Mouse (Mus musculus): ENCODE data around the gene Riok1. TPM values are rescaled to one million over a fixed set of nuclear protein-coding genes. Genes with fewer than 3 reads are reported as not detected.

Gene Riok1
- 68.6 and 73.3 TPM in 2 replicates for polyA plus RNA-seq (2016; fragmentation: Nextera tagmentation; extraction: Ambion mirVana)

- H3K4me1 ChIP-seq (replicated peaks): peaks cover 17% of the 10 kb centered on the region
- no peaks in the 10 kb centered on the region for H3K9me3 ChIP-seq
- H3K36me3 ChIP-seq: peaks cover 17% of the 10 kb centered on the region
- H3K4me3 ChIP-seq (replicated peaks): peak within 1 kb of the TSS; percentile 87
- no peaks in the 10 kb centered on the region for H3K27me3 ChIP-seq
- ATAC-seq (ENCODE audit: insufficient number of reproducible peaks, insufficient read depth, low FRiP score, low TSS enrichment, low read depth): peak; percentile 64; the same call in 1 of the 2 replicates
- peak within 1 kb of the TSS; percentile 86 for H3K27ac ChIP-seq
- peak within 1 kb of the TSS; percentile 91 for H3K4me2 ChIP-seq
- H3K9ac ChIP-seq (replicated peaks): peak within 1 kb of the TSS; percentile 88
- 10% methylated on average over 37 of the region's 37 CpGs for WGBS
Measured at GRCm38 (mm10) chr13:38036343-38037043, at the start of gene Riok1. Gene Riok1, plus strand, starts transcription at chr13:38036995.

DNA sequence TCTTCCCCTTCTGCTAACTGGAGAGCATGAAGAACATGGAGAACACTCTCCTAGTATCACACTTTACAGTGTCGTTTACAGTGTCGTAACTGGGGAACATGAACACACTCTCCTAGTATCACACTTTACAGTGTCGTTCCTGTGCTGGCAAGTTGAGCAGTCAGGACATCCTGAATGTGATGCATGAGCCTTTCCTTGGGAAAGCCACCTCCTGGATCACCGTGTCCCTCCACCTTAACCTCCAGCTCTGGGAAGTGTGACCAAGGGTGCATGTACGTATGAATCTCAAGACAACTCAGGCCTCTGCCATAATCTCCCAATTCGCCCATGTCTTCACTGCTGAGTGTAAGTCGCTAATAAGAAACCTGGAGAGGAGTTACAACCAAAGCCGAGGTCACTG lies 47.1 kb upstream of the Riok1 start:
- Histone ChIP-seq H3K36me3 (peaks cover 69% of the 10 kb centered on the region), H3K27me3 (no peaks in the 10 kb centered on the region), H3K4me3 (replicated peaks) (no peak overlapping the region), H3K9me3 (no peaks in the 10 kb centered on the region), H3K4me1 (replicated peaks) (no peaks in the 10 kb centered on the region; the same call in 1 of the 2 replicates), H3K27ac (no peak overlapping the region), H3K9ac (replicated peaks) (no peak overlapping the region), H3K4me2 (no peak overlapping the region)
- no peak for ATAC-seq (ENCODE audit: insufficient number of reproducible peaks, insufficient read depth, low FRiP score, low TSS enrichment, low read depth)
- 91% methylated on average over 8 of the region's 8 CpGs for WGBS

- H3K4me3 ChIP-seq (replicated peaks): peak overlapping the region; percentile 95
- H3K27ac ChIP-seq: peak overlapping the region; percentile 94
- peak overlapping the region; percentile 82 for H3K4me2 ChIP-seq
- 10% methylated on average over 10 of the region's 10 CpGs for WGBS
- no peaks in the 10 kb centered on the region for H3K9me3 ChIP-seq
- peak overlapping the region; percentile 95 for H3K9ac ChIP-seq (replicated peaks)
- no peaks in the 10 kb centered on the region for H3K27me3 ChIP-seq
- ATAC-seq (ENCODE audit: insufficient number of reproducible peaks, insufficient read depth, low FRiP score, low TSS enrichment, low read depth): no peak
- H3K4me1 ChIP-seq (replicated peaks): no peaks in the 10 kb centered on the region; the same call in 1 of the 2 replicates
- H3K36me3 ChIP-seq: peaks cover 40% of the 10 kb centered on the region
Measured at GRCm38 (mm10) chr13:37992638-37993371, 44.0 kb upstream of the Riok1 start.

DNA sequence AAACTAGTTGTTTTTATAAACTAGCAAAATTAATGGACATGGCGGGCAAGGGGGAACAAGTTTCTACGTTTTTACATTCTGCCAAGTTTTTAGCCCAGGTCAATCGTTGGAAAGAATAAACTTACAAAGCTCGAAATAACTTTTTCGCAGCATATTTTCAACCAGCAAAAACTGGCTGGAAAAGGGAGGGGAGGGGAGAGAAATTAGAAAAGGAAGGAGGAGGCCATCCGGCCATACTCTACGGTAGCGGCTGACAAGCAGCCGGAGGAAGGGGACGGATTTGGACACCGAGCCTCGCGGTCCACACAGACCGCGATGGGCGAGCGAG lies 43.5 kb upstream of the Riok1 start:
- H3K9me3 ChIP-seq: no peaks in the 10 kb centered on the region
- H3K4me2 ChIP-seq: peak overlapping the region; percentile 82
- no peaks in the 10 kb centered on the region for H3K27me3 ChIP-seq
- peak overlapping the region; percentile 94 for H3K27ac ChIP-seq
- peaks cover 1% of the 10 kb centered on the region; the same call in 1 of the 2 replicates for H3K4me1 ChIP-seq (replicated peaks)
- H3K4me3 ChIP-seq (replicated peaks): peak overlapping the region; percentile 95
- WGBS: under 1% methylated on average over 17 of the region's 17 CpGs
- ATAC-seq (ENCODE audit: insufficient number of reproducible peaks, insufficient read depth, low FRiP score, low TSS enrichment, low read depth): no peak
- H3K9ac ChIP-seq (replicated peaks): peak overlapping the region; percentile 95
- peaks cover 35% of the 10 kb centered on the region for H3K36me3 ChIP-seq

GRCm38 (mm10) chr13:37993704-37994404 lies 42.9 kb upstream of the Riok1 start, which contains the start of gene Ssr1:
Gene Ssr1, minus strand, starts transcription at chr13:37994217.
- ATAC-seq (ENCODE audit: insufficient number of reproducible peaks, insufficient read depth, low FRiP score, low TSS enrichment, low read depth): peak; percentile 96
- peak within 1 kb of the TSS; percentile 82 for H3K4me2 ChIP-seq
- peak within 1 kb of the TSS; percentile 94 for H3K27ac ChIP-seq
- H3K4me3 ChIP-seq (replicated peaks): peak within 1 kb of the TSS; percentile 95
- H3K36me3 ChIP-seq: peaks cover 30% of the 10 kb centered on the region
- H3K4me1 ChIP-seq (replicated peaks): peaks cover 2% of the 10 kb centered on the region; the same call in 1 of the 2 replicates
- no peaks in the 10 kb centered on the region for H3K9me3 ChIP-seq
- under 1% methylated on average over 88 of the region's 89 CpGs for WGBS
- H3K9ac ChIP-seq (replicated peaks): peak within 1 kb of the TSS; percentile 95
- H3K27me3 ChIP-seq: no peaks in the 10 kb centered on the region

GRCm38 (mm10) chr13:37994405-37994749 lies 42.4 kb upstream of the Riok1 start:
- H3K4me2 ChIP-seq: peak overlapping the region; percentile 82
- peak overlapping the region; percentile 70 for H3K27ac ChIP-seq
- WGBS: 23% methylated on average over 7 of the region's 7 CpGs
- peak; percentile 57 for ATAC-seq (ENCODE audit: insufficient number of reproducible peaks, insufficient read depth, low FRiP score, low TSS enrichment, low read depth)
- H3K36me3 ChIP-seq: peaks cover 25% of the 10 kb centered on the region
- H3K27me3 ChIP-seq: no peaks in the 10 kb centered on the region
- H3K4me3 ChIP-seq (replicated peaks): peak overlapping the region; percentile 95
- H3K9me3 ChIP-seq: no peaks in the 10 kb centered on the region
- H3K4me1 ChIP-seq (replicated peaks): peaks cover 2% of the 10 kb centered on the region; the same call in 1 of the 2 replicates
- H3K9ac ChIP-seq (replicated peaks): peak overlapping the region; percentile 95

- H3K9me3 ChIP-seq: no peaks in the 10 kb centered on the region
- H3K27me3 ChIP-seq: peaks cover 4% of the 10 kb centered on the region; the same call in 1 of the 2 replicates
- no peaks in the 10 kb centered on the region for H3K36me3 ChIP-seq
- 0 out of 2 replicates have a peak, but pooled peaks cover 2% of the 10 kb centered on the region for H3K4me1 ChIP-seq (replicated peaks)
- 77% methylated on average over 3 of the region's 3 CpGs for WGBS
- ATAC-seq (ENCODE audit: insufficient number of reproducible peaks, insufficient read depth, low FRiP score, low TSS enrichment, low read depth): no peak
- no peak overlapping the region for H3K9ac ChIP-seq (replicated peaks)
- no peak overlapping the region for H3K4me3 ChIP-seq (replicated peaks)
- H3K27ac ChIP-seq: no peak overlapping the region
- no peak overlapping the region for H3K4me2 ChIP-seq
Measured at GRCm38 (mm10) chr13:37999713-38000112, 37.1 kb upstream of the Riok1 start.

DNA sequence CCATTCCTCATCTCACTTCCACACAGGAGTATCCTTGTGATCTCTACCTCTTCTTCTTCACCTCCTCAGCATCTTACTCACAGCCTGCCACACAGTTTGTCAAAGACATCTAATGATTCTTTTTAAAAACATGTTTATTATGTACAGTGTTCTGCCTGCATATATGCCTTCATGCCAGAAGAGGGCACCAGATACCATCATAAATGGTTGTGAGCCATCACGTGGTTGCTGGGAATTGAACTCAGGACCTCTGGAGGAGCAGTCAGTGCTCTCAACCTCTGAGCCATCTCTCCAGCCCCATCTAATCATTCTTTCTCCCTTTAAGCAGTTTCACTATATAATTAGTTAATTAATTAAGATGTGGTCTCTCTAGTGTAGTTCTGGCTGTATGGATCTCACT lies 34.3 kb upstream of the Riok1 start:
- H3K36me3 ChIP-seq: no peaks in the 10 kb centered on the region
- no peaks in the 10 kb centered on the region for H3K9me3 ChIP-seq
- H3K4me2 ChIP-seq: no peak overlapping the region
- H3K4me1 ChIP-seq (replicated peaks): 0 out of 2 replicates have a peak, but pooled peaks cover 2% of the 10 kb centered on the region
- no peak overlapping the region for H3K27ac ChIP-seq
- WGBS: 33% methylated on average over 1 of the region's 1 CpGs
- no peak overlapping the region for H3K9ac ChIP-seq (replicated peaks)
- H3K4me3 ChIP-seq (replicated peaks): no peak overlapping the region
- peaks cover 4% of the 10 kb centered on the region; the same call in 1 of the 2 replicates for H3K27me3 ChIP-seq
- ATAC-seq (ENCODE audit: insufficient number of reproducible peaks, insufficient read depth, low FRiP score, low TSS enrichment, low read depth): no peak

- H3K27me3 ChIP-seq: no peaks in the 10 kb centered on the region
- no peak overlapping the region for H3K4me2 ChIP-seq
- 90% methylated on average over 2 of the region's 2 CpGs for WGBS
- H3K36me3 ChIP-seq: no peaks in the 10 kb centered on the region
- no peak overlapping the region for H3K27ac ChIP-seq
- no peak overlapping the region for H3K4me3 ChIP-seq (replicated peaks)
- no peak for ATAC-seq (ENCODE audit: insufficient number of reproducible peaks, insufficient read depth, low FRiP score, low TSS enrichment, low read depth)
- H3K4me1 ChIP-seq (replicated peaks): no peaks in the 10 kb centered on the region
- no peaks in the 10 kb centered on the region for H3K9me3 ChIP-seq
- H3K9ac ChIP-seq (replicated peaks): no peak overlapping the region
Measured at GRCm38 (mm10) chr13:38007972-38008371, 28.8 kb upstream of the Riok1 start.

GRCm38 (mm10) chr13:38009721-38010408 lies 26.9 kb upstream of the Riok1 start:
- no peaks in the 10 kb centered on the region for H3K27me3 ChIP-seq
- ATAC-seq (ENCODE audit: insufficient number of reproducible peaks, insufficient read depth, low FRiP score, low TSS enrichment, low read depth): no peak
- WGBS: 83% methylated on average over 5 of the region's 5 CpGs

More at GRCm38 (mm10) chr13:38009721-38010408, 26.9 kb upstream of the Riok1 start:
- Histone ChIP-seq H3K4me2 (no peak overlapping the region), H3K4me3 (replicated peaks) (no peak overlapping the region), H3K36me3 (no peaks in the 10 kb centered on the region), H3K27ac (no peak overlapping the region), H3K9ac (replicated peaks) (no peak overlapping the region), H3K4me1 (replicated peaks) (no peaks in the 10 kb centered on the region), H3K9me3 (no peaks in the 10 kb centered on the region)
